Mouse (Mus musculus): ENCODE results near the gene Il17rc. TPM values are rescaled to one million over a fixed set of nuclear protein-coding genes. Genes with fewer than 3 reads are reported as not detected.

Gene Il17rc
- total RNA-seq (2021) = 1 to 10 TPM; 4.8 to 5.6 TPM
- long read RNA-seq, partial matches to known transcripts = 4 of 5 reads
- long read RNA-seq, other reads (novel, unspliced or antisense) = 1 of 5 reads

- DNase-seq (ENCODE audit: low spot score in 2 of 2) = no peak
Measured at GRCm38 (mm10) chr6:113471297-113471936, at the start of gene Il17rc. TSS of gene Il17rc (plus strand) at chr6:113471427.

GRCm38 (mm10) chr6:113423000-113423399 is 48.2 kb upstream of the Il17rc start:
- no peak for DNase-seq (ENCODE audit: low spot score in 2 of 2)

DNA sequence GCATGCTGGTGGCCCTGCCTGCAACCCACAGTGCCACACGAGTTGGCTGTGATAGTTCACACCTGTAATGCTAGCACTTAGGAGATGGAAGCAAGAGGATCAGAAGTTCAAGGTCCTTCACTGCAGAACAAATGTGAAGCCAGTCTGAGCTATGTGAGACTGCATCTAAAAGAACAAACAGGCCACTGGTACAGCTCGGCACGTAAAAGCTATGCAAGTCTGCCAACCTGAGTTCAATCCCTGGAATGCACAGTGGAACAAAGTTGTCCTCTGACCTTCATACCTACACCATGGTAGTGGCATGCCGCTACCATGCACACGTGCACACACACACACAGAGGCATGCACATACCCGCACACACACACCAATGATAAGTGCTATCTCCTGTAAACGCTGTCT is 47.0 kb upstream of the Il17rc start:
- no peak for DNase-seq (ENCODE audit: low spot score in 2 of 2)

GRCm38 (mm10) chr6:113426696-113427095 is 44.5 kb upstream of the Il17rc start:
- DNase-seq (ENCODE audit: low spot score in 2 of 2) = no peak

DNA sequence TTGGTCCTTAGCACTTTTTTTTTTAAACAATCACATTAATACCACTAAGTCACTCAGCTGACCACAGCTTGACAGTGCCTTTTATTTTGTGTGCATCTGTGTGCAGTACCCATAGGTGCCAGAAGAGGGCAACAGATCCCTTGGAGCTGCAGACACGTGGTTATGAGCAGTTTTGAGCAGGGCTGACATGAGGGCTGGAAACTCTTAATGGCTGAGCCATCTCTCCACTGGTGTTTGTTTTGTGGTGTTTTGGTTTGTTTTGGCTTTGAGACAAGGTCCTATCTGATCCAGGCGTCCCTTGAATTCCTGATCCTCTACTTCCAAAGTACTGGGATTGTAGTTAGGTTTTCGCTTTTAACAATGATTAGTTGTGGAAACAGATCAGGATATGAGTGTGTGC is 43.8 kb upstream of the Il17rc start:
- DNase-seq (ENCODE audit: low spot score in 2 of 2) = peak in 1 of 2 experiments; percentile 46

- DNase-seq (ENCODE audit: low spot score in 2 of 2) = no peak
Measured at GRCm38 (mm10) chr6:113428006-113428405, 43.2 kb upstream of the Il17rc start.

- DNase-seq (ENCODE audit: low spot score in 2 of 2) = no peak
Measured at GRCm38 (mm10) chr6:113429965-113430364, 41.3 kb upstream of the Il17rc start.

- no peak for DNase-seq (ENCODE audit: low spot score in 2 of 2)
Measured at GRCm38 (mm10) chr6:113430846-113431245, 40.4 kb upstream of the Il17rc start.

DNA sequence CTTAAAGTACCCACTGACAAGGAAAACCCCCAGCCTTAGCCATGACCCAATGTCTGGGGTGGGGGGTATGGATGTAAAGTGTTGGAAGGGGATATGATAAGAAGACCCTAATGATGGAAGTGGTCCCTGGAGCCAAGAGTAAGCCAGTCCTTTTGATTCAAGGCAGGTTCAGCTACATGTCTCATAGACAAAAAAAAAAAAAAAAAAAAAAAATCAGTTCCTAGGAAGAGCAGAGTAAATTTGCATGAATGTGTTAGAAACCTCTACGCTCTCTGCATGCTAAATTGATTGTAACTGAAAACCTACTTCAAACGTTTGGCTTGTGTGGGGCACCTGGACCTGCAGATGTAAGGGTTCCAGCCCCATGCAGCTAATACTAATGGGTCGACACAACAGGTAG is 39.4 kb upstream of the Il17rc start:
- DNase-seq (ENCODE audit: low spot score in 2 of 2) = no peak

- DNase-seq (ENCODE audit: low spot score in 2 of 2) = no peak
Measured at GRCm38 (mm10) chr6:113433661-113434060, 37.6 kb upstream of the Il17rc start.

GRCm38 (mm10) chr6:113434691-113435090 is 36.5 kb upstream of the Il17rc start:
- DNase-seq (ENCODE audit: low spot score in 2 of 2) = no peak

- DNase-seq (ENCODE audit: low spot score in 2 of 2) = no peak
Measured at GRCm38 (mm10) chr6:113435664-113436205, 35.5 kb upstream of the Il17rc start, which contains the start of gene Cidec. TSS of gene Cidec (minus strand) at chr6:113435760.

GRCm38 (mm10) chr6:113437135-113437534 is 34.1 kb upstream of the Il17rc start:
- DNase-seq (ENCODE audit: low spot score in 2 of 2) = no peak

DNA sequence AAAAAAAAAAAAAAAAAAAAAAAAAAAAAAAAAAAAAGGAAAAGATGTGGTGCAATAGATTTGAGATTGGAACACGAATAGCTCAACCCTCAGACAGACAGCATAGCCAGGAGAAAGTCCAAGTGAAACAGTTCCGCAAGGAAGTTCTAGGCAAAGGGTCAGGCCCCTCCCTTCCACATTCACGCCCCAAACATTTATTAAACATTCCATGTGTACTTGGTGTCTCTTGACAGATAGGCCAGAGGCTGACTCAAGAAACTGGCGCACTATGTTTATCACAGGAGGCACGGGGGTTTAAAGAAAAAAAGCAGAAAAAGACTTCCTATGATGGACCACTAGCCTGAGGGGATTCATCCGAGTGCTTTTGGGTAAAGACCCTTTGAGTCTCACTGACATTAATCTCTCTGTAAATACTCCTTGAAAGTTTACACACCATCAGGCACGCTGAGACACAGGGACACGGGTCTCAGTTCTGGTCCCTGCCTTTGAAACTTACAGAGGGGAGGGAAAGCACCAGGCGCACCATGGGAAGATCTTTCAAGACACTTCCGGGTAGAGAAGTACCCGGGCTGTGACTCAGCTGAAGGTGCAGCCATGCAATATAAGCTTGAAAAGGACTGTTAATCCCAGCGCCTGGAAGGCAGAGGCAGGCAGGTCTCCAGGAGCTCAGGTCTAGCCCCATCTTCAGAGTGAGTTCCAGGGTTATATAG is 32.4 kb upstream of the Il17rc start:
- no peak for DNase-seq (ENCODE audit: low spot score in 2 of 2)

GRCm38 (mm10) chr6:113440686-113441085 is 30.5 kb upstream of the Il17rc start:
- DNase-seq (ENCODE audit: low spot score in 2 of 2) = no peak

DNA sequence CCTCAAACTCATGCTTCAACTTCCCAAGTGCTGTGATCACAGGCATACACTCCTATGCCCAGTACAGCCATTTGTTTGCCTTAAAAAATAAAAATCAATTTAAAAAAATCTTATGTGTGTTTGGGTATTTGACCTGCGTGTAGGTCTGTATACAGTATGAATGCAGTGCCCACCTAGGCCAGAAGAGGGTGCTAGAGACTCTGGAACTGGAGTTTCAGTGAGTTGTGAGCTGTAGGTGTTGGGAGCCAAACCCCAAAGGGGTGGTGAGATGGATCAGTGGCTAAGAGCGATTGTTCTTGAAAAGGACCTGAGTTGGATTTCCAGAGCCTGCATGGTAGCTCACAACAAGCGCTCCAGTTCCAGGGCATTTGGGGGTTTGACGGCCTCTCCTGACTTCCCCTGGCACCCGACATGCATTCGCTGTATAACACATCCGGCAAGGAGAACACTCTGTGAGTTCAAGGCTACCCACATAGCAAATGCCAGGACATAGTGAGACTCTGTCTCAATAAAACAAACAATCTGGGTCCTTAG is 30.0 kb upstream of the Il17rc start:
- peak; percentile 76 to 77 for DNase-seq (ENCODE audit: low spot score in 2 of 2)

DNA sequence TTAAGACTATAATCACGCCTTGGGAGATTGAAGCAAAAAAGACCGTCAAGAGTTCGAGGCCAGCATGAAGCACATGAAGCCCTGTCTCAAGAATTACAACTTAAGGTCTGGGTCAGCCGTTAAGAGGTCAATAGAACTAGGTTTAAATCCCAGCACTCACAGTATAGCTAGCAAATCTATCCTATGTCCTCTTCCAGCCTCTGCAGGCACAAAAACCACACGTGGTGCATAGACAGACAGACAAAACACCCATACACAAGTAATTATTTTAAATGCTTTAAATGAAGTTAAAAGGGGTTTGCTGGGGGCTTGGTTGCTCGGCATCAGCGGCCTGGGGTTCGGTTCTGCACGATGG is 29.2 kb upstream of the Il17rc start:
- no peak for DNase-seq (ENCODE audit: low spot score in 2 of 2)

DNA sequence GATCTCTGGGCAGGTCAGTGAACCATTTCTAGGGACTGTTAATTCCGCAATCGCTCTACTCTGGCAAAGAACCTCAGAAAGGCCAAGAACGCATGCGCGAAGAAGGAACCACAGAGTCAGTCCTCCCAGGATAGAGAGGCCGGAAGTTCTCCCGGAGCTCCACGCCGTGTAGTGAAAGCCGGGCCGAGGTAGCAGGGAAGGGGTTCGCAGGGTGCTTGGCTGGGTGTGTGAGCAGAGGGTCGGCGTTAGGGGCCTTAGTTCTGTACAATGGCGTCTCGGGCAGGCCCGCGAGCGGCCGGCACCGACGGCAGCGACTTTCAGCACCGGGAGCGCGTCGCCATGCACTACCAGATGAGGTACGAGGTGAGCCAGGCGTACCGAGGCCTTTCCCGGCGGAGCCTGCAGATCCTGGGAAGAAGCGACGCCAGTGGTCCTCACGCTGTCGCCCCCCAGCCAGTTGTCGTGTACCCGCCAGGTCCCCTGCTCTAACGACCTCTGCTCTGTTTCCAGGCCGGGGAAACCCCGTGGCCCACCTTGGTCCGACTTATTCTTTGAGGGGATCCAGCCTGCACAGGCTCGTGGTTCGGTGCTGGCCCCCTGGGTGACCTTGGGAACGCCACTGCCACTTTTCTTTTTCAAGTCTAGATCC is 28.7 kb upstream of the Il17rc start, which contains the start of gene Jagn1:
Gene Jagn1, plus strand, starts transcription at position 128 of the 649 bp plus-strand sequence.
- DNase-seq (ENCODE audit: low spot score in 2 of 2) = peak; percentile 88 to 92

DNA sequence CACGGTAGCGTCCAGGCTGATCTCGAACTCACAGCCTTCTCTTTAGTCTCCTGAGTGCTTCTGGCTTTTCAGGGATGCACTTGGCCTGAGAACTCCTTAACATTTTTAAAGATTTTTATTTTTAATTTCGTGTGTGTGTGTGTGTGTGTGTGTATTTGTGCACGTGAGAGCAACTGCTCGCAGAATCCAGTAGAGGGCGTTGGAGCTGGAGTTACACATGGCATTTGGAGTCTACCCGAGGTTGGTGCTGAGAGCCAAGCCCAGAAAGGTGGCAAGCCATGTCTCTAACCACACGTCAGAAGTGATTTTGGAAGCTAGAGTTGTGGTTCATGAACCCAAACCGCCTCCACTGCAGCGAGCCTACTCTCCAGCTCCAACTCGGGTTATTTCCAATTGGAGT is 28.1 kb upstream of the Il17rc start:
- DNase-seq (ENCODE audit: low spot score in 2 of 2) = no peak

DNA sequence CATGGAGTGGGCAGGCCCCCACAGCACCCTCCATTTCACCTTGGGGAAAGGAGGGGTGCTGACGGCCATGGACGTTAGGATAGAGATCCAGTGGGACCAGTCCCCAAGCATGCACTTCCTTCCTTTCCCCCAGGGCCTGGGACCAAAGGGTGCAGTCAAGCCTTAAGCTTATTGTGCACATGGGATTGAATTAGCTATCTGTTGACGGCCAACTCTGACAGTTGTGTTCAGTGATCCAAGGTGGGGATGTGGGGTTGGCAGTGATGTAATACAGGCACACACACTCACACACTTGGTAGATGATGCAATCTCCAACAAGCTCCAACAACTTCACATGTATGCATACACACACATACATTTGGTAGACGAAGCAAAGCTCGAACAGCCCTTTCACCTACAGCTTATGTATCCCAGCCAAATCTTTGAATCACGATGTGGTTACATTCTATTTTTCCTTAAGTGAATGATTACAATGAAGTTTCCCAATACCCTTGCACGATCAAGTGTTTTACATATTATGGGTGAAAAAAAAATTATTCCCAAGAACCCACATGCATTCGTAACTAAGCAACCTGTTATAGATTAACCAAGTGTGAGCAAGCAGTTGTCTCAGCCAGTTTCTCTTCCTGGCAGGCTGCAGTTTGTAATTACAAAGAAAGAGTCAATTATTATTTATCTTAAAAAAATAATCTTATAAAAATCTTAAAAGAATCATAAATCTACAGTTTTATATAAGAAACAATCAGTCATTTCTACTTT is 26.8 kb upstream of the Il17rc start:
- DNase-seq (ENCODE audit: low spot score in 2 of 2) = no peak

DNA sequence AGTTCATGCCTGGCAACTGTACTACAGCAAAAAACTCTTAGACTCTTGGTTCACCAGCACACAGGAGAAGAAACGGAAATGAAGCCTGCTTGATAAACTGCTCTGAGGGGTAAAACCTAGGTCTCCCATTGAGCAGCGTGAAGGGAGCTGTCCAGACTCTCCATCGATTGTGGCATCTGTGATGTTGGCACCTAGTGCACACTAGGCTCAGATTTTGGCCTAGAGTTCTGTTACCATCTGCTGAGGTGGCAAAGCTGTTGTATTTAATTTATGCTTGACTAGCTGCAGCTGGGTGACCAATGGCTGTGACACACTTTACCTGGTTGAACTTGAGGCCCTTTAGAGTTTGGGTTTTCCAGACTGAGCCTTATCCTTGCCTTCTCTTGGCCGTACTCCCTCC is 23.6 kb upstream of the Il17rc start:
- no peak for DNase-seq (ENCODE audit: low spot score in 2 of 2)
